Mouse (Mus musculus) liver, embryonic 14.5 days (tissue): ENCODE results near the gene Rpgr. TPM values are rescaled to one million over a fixed set of nuclear protein-coding genes. Genes with fewer than 3 reads are reported as not detected.
A peak's percentile ranks its signal among the peaks of the same experiment; 100 is the strongest.

Source experiments
- ATAC-seq: fragments of 200-750 bp; cut with Nextera tagmentation; 2 replicates; pipeline ENCODE4 v1.8.0; 2017; ENCODE audit warnings: moderate number of reproducible peaks, mild to moderate bottlenecking, moderate library complexity; ENCODE audit not compliant: insufficient read depth
- DNase-seq, 3 experiments: peaks; one replicate each; pipeline ENCODE4 v3.0.0-alpha.2; 2012 to 2013; ENCODE audit warnings: low read depth in 3 of 3, low spot score in 3 of 3
- H3K27ac ChIP-seq: fragments of 300-500 bp; sonication (generic); 2 replicates; pipeline ENCODE4 v1.5.1; 2014; ENCODE audit warnings: moderate library complexity, mild to moderate bottlenecking, control low read depth, inconsistent platforms
- H3K27me3 ChIP-seq: fragments of 300-500 bp; sonication (generic); 2 replicates; pipeline ENCODE4 v1.6.1; 2014; ENCODE audit warnings: mild to moderate bottlenecking, low read length, moderate library complexity; ENCODE audit not compliant: control insufficient read depth, insufficient read depth
- H3K36me3 ChIP-seq: fragments of 300-500 bp; sonication (generic); replicated peaks from 2 replicates; pipeline ENCODE4 v1.6.1; 2014; ENCODE audit warnings: low read depth; ENCODE audit not compliant: control insufficient read depth, insufficient read depth
- H3K4me1 ChIP-seq, 2 experiments: fragments of 200-500 bp in 1 of 2; fragments of 300-500 bp in 1 of 2; sonication (generic) in 1 of 2; replicated peaks; 2 replicates each; pipeline ENCODE4 v1.6.1; 2012 to 2014; ENCODE audit warnings: antibody characterized with exemption in 1 of 2, inconsistent platforms in 1 of 2, low read length in 1 of 2; ENCODE audit not compliant: control insufficient read depth in 2 of 2, insufficient read depth in 2 of 2
- H3K4me2 ChIP-seq: fragments of 300-500 bp; sonication (generic); 2 replicates; pipeline ENCODE4 v1.6.1; 2014; ENCODE audit warnings: low read depth, mild to moderate bottlenecking, control low read depth, moderate library complexity
- H3K4me3 ChIP-seq, 2 experiments: fragments of 200-500 bp in 1 of 2; fragments of 300-500 bp in 1 of 2; sonication (generic) in 1 of 2; 2 replicates each; pipeline ENCODE4 v1.5.1; 2012 to 2014; ENCODE audit warnings: low read depth in 2 of 2, low read length in 2 of 2, mild to moderate bottlenecking in 2 of 2, control low read depth in 1 of 2, inconsistent platforms in 1 of 2, moderate library complexity in 1 of 2; ENCODE audit not compliant: insufficient read depth in 1 of 2
- H3K9ac ChIP-seq: fragments of 300-500 bp; sonication (generic); replicated peaks from 2 replicates; pipeline ENCODE4 v1.6.1; 2014; ENCODE audit warnings: mild to moderate bottlenecking, control low read depth, moderate library complexity
- H3K9me3 ChIP-seq: fragments of 300-500 bp; sonication (generic); 2 replicates; pipeline ENCODE4 v1.6.1; 2016; ENCODE audit warnings: low read length, mixed read lengths; ENCODE audit not compliant: control insufficient read depth
- CTCF ChIP-seq: IDR thresholded peaks from 2 replicates; pipeline ENCODE4 v1.5.1; 2016; ENCODE audit warnings: antibody characterized with exemption, low read depth, control low read depth
- EP300 ChIP-seq: IDR thresholded peaks from 2 replicates; pipeline ENCODE4 v1.6.1; 2016; ENCODE audit warnings: antibody characterized with exemption, low read depth
- WGBS: fragments of 180-500 bp; shearing (Covaris S2); extraction: QIAGEN DNeasy Blood & Tissue Kit; methylation state at CpG from one replicate; pipeline ENCODE4 v1.1.7; 2014; ENCODE audit not compliant: insufficient replicate concordance; 5-methylcytosine and 5-hydroxymethylcytosine counted together
- polyA plus RNA-seq, 2 experiments: library from polyadenylated mRNA; depleted of rRNA in 1 of 2; stranded (reverse) in 1 of 2; unstranded in 1 of 2; fragments of >200 nt; fragmentation: Nextera tagmentation in 1 of 2; extraction: Ambion mirVana in 1 of 2; gene quantifications; 2 replicates each; pipeline versions ENCODE4 v1.2.1 to v1.2.3; 2012 to 2014

Gene Rpgr
- polyA plus RNA-seq, 2 experiments = 1.1 to 2.4 TPM

DNA sequence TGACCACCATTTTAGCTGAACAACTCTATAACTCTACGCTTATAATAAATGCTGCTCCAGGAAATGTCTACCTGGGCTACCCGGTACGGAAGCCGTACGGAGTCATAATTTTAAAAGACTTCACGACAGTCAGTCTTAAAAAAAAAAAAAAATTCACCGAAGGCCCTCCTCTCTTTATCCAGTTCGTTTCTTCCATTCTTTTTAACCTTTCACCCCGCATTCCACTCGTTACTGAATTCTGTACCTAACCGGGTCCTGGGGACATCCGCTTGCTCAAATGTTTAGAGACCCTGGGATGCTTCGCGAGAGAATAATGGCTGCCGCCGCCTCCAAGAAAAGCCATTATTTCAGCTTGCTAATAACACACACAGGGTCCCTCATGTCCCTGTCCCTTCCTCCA is 748 bp downstream of the Rpgr start:
- H3K9me3 ChIP-seq = no peaks in the 10 kb centered on the region
- WGBS = 15% methylated on average over 16 of the region's 16 CpGs
- peaks cover 0 to 2% of the 10 kb centered on the region in 2 experiments; a peak in 1 of 4 replicates for H3K4me1 ChIP-seq
- H3K27ac ChIP-seq = no peak overlapping the region
- H3K4me3 ChIP-seq = peak overlapping the region; percentile 66 to 91
- H3K9ac ChIP-seq = peak overlapping the region; percentile 59
- no peaks in the 10 kb centered on the region for H3K36me3 ChIP-seq
- H3K27me3 ChIP-seq = no peaks in the 10 kb centered on the region
- no peak; the same call in 1 of the 2 replicates for ATAC-seq
- H3K4me2 ChIP-seq = peak overlapping the region; percentile 57
- DNase-seq = peak in 2 of 3 experiments; percentile 18 to 29
- TF ChIP-seq CTCF = no peak
- TF ChIP-seq EP300 = no peak

DNA sequence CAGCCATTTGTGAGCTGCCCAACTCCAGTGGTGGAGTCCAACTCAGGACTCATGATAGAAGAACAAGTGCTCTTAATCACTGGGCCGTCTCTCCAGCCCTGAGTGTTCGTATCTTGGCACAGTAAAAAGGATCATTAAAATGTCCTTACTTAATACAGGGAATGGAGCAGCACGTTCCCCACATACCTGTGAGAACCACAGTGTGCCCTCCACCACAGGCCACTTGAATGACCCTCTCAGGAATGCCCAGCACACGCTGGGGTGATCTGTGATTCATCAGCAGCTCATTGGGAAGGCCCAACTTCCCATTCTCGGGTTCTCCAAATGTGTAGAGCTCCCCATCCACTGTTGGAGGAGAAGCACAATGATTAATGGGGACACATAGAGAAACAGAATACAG is 10.8 kb downstream of the Rpgr start:
- no peak for ATAC-seq
- no peaks in the 10 kb centered on the region for H3K4me1 ChIP-seq

DNA sequence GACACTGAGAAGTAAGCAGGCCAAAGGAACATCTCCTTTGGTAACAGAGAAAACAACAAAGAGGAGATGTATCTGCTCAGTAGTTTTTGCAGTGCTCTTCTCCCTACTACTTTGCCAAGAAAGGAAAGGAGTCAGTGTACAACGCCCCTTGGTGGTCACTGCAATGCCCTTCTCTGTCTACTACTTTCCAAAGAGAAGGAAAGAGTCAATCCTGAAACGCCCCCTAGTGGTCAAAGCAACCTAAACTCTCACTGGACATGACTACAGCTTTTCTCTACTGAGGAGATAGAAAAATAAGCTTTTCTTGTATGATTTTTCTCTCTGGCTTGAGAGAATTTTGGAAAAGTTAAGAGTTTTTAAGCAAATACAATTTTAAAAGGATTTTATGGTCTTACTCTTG is 15.4 kb downstream of the Rpgr start:
- Histone ChIP-seq H3K4me3 (no peak overlapping the region), H3K27me3 (no peaks in the 10 kb centered on the region), H3K4me2 (no peak overlapping the region), H3K36me3 (no peaks in the 10 kb centered on the region), H3K4me1 (no peaks in the 10 kb centered on the region), H3K27ac (no peak overlapping the region), H3K9ac (no peak overlapping the region), H3K9me3 (no peaks in the 10 kb centered on the region)
- DNase-seq = peak; percentile 5 to 17 (median 9)
- WGBS = 13% methylated on average over 2 of the region's 2 CpGs
- ATAC-seq = no peak
- peak; percentile 50 for TF ChIP-seq CTCF
- no peak for TF ChIP-seq EP300

More for the DNA sequence above, 10.8 kb downstream of the Rpgr start:
- no peak overlapping the region for H3K4me2 ChIP-seq
- no peak overlapping the region for H3K27ac ChIP-seq
- TF ChIP-seq CTCF (no peak), EP300 (no peak)
- H3K27me3 ChIP-seq = no peaks in the 10 kb centered on the region
- no peak for DNase-seq
- H3K9ac ChIP-seq = no peak overlapping the region
- no peaks in the 10 kb centered on the region for H3K36me3 ChIP-seq
- H3K9me3 ChIP-seq = no peaks in the 10 kb centered on the region
- 59% methylated on average over 5 of the region's 5 CpGs for WGBS
- no peak overlapping the region for H3K4me3 ChIP-seq

DNA sequence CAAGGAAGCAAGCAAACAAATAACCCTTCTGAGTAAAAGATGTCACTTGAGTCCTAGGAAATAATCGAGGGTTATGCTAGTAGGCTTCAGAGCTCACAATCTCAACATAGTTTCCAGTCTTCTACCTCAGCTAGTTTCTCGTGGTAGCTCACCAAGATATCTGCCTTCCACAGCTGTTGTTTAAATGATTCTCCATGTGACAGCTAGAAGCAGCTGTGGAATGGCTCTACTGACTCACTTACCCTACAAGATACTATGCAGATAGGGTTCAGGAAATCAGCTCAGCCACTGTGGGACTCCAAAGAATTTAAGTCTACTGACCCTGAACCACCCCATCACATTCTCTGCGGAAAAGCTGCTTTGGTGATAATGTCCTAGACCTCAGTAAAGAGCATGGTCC is 64.3 kb downstream of the Rpgr start:
- TF ChIP-seq CTCF (no peak), EP300 (no peak)
- Histone ChIP-seq H3K27me3 (no peaks in the 10 kb centered on the region), H3K27ac (no peak overlapping the region)

DNA sequence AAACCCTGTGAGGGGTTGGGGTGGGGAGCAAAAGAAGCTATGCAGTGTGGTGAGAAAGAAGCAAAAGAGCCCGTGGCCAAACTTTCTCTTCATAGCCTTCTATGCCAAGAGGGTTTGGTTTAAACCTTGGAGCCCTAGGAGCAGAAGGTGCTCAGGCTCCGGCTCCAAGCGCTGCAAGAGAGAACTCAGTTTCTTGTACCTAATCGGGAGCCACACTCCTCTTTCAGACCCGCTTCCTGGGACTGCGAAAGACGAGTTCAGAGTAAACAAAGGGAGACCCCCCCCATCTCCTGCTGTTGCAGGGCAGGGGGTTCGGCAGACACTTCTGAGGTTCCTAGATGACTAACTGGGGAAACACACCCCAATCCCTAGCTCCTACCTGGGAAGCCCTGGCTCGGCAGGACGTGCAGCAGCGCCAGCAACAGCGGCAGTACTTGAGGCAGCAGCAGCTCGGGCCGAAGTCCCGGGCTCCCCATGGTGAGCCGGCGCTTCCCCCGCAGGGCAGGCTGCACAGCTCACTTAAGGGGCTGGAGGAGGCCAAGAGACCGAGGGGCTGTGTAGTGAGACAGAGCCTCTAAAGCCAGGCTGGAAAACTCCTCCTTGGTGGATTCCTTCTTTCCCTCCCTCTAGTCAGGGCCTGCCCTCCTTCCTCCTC is 99.5 kb downstream of the Rpgr start, which contains the start of gene Srpx:
TSS of gene Srpx (minus strand) at position 645 of the 655 bp plus-strand sequence.
- peak within 1 kb of the TSS; percentile 33; the same call in 1 of the 2 replicates for H3K4me2 ChIP-seq
- DNase-seq (no peak), ATAC-seq (no peak)
- TF ChIP-seq CTCF (no peak), EP300 (no peak)
- no peak within 1 kb of the TSS for H3K4me3 ChIP-seq
- no peak within 1 kb of the TSS for H3K27ac ChIP-seq
- H3K9ac ChIP-seq = no peak within 1 kb of the TSS
- WGBS = 13% methylated on average over 19 of the region's 19 CpGs
- H3K4me1 ChIP-seq = no peaks in the 10 kb centered on the region
- H3K9me3 ChIP-seq = no peaks in the 10 kb centered on the region
- no peaks in the 10 kb centered on the region for H3K27me3 ChIP-seq
- H3K36me3 ChIP-seq = no peaks in the 10 kb centered on the region

More for the DNA sequence above, 64.3 kb downstream of the Rpgr start:
- Histone ChIP-seq H3K9ac (no peak overlapping the region), H3K36me3 (no peaks in the 10 kb centered on the region), H3K4me3 (no peak overlapping the region), H3K9me3 (no peaks in the 10 kb centered on the region), H3K4me2 (no peak overlapping the region), H3K4me1 (no peaks in the 10 kb centered on the region)
- 30% methylated on average over 3 of the region's 3 CpGs for WGBS
- ATAC-seq = no peak
- no peak for DNase-seq
